Mouse (Mus musculus): ENCODE measurements around the gene Zfp976. TPM values are rescaled to one million over a fixed set of nuclear protein-coding genes. Genes with fewer than 3 reads are reported as not detected.

The Zfp976 gene
- 0.13 and 0.25 TPM in 2 replicates for polyA plus RNA-seq (2012; rRNA removed)

DNA sequence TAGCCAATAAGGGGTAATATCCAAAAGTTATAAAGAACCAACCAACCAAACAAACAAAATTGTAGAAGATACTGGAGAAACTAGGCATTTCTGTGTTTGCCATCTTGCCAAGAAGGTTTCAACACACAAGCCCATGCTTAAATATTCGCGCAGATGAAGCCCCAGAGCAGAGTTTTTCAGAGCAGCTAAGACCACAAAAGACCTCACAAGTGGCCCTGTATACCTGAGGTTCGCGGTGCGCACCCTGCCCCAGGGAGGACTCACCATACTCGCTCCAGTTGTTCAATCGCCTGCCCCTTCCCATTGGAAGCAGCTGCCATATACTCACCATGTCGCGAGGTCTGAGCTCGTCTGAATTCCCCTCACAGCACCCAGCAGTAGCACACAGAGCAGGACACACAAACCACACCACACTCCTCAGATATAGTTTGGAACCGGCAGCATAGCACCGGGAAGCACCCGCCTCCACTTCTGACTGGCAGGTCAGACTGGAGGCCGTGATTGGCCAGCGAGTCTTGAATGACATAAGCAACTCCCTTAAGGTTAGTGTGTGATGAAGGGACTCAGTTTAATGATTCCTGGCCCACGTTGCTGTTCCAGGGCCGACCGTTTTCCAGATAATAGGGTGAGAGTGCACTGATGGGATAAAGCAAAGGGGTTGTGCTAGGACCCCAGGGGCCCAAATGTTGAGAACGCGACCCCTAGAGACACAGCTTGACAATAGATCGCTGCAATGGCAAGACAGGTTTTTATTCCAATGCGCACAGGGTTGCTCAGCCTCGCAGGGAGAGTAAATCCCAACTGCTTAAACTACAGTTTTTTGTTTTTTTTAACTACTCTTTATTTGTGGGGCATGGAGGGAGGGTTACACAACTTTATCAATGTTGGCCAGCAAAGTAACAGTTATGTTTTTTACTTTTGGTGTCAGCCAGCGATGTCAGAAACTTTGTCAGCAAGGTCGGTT, at the start of gene Zfp976:
TSS of gene Zfp976 (minus strand) at position 437 of the 964 bp plus-strand sequence.

DNA sequence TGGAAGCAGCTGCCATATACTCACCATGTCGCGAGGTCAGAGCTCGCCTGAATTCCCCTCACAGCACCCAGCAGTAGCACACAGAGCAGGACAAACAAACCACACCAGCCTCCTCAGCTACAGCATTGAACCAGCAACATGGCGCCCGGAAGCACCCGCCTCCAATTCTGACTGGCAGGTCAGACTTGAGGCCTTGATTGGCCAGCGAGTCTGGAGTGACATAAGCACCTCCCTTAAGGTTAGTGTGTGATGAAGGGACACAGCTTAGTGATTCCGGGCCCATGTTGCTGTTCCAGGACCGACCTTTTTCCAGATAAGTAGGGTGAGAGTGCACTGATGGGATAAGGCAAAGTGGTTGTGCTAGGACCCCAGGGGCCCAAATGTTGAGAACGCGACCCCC, 50.0 kb downstream of the Zfp976 start, which contains the start of gene Zfp977:
TSS of gene Zfp977 (minus strand) at position 135 of the 400 bp plus-strand sequence.

GRCm38 (mm10) chr7:42578488-42578887, 63.9 kb downstream of the Zfp976 start, which contains the start of gene Gm21028:
Gene Gm21028 (minus strand): TSS chr7:42578588.

Other genes with a start within 250 kb of the Zfp976 start
- gene 4933421I07Rik, start 194.5 kb downstream of the Zfp976 start, polyA plus RNA-seq (2012; rRNA removed): not detected in 2 replicates
- gene Zfp141, start 136.8 kb downstream of the Zfp976 start, polyA plus RNA-seq (2012; rRNA removed): 2.4 and 2.5 TPM in 2 replicates
- gene Gm21028, start 64.0 kb downstream of the Zfp976 start, polyA plus RNA-seq (2012; rRNA removed): not detected in 2 replicates
- 0.10 TPM in 1 of 2 replicates, not detected in the other for gene Zfp977, start 50.0 kb downstream of the Zfp976 start, polyA plus RNA-seq (2012; rRNA removed)
- 0.27 and 0.35 TPM in 2 replicates for gene Zfp975, start 50.2 kb upstream of the Zfp976 start, polyA plus RNA-seq (2012; rRNA removed)
- not detected in 2 replicates for gene Gm17067, start 84.4 kb upstream of the Zfp976 start, polyA plus RNA-seq (2012; rRNA removed)
- gene Vmn2r62, start 150.9 kb upstream of the Zfp976 start, polyA plus RNA-seq (2012; rRNA removed): not detected in 2 replicates
- gene Gm2381, start 224.6 kb upstream of the Zfp976 start, polyA plus RNA-seq (2012; rRNA removed): not detected in 2 replicates

Measured in colon, adult 2 months (tissue).